Mouse (Mus musculus): ENCODE data around the gene Mfsd4a. TPM values are rescaled to one million over a fixed set of nuclear protein-coding genes. Genes with fewer than 3 reads are reported as not detected.

Gene Mfsd4a
- 17.5 and 18.5 TPM in 2 replicates for polyA plus RNA-seq (2015; fragmentation: Nextera tagmentation; extraction: Ambion mirVana)

DNA sequence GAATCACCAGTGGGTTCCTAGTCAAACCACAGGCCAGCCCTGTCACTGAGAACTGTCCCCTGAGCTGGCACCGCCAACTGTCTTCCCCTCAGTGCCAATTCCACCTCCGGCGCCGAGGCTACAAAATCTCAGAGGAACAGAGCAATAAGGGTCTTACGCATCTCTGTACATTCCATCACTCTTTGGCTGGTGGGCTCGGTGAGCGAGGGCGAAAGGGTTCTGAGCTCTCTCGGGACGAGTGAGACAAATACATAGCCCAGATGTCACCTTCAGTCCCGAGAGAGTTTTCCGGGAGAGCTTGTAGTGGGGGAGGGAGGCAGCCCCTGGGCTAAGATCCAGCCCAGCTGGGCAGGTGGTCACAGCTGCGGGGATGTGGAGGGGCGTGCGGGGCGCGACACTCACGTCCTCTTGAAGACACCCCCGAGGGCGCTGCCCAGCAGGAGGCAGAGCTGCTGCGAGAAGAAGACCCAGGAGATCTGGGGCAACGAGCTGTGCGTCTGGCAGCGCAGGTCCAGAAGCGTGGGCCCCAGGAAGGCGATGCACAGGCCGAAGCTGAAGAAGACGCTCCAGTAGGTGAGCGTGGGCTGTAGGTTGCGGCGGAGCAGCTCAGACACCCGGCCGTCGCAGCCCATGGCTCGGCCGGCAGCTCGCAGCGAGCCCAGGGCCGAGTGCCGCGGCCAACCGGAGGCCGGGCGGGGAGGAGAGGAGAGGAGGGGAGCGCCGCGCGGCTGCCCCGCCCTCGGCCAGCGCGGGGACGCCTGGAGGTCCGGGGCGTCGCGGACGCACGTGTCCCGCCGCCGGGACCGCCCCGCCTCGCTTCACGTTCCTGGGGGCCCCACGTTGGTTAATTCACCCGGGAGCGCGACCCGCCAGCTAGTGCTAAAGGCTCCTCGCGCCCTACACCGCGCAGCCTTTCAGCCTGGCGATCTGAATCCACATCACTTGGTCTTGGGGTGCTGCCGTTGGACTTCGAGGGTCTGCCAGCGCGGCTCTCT is at the start of gene Mfsd4a:
TSS of gene Mfsd4a (minus strand) at position 802 of the 995 bp plus-strand sequence.
- Histone ChIP-seq H3K27me3 (ENCODE audit: insufficient read depth, low read length) (peaks cover 36% of the 10 kb centered on the region), H3K36me3 (ENCODE audit: insufficient read depth, low read length) (no peaks in the 10 kb centered on the region), H3K9me3 (ENCODE audit: low read length) (no peaks in the 10 kb centered on the region), H3K4me3 (ENCODE audit: low read length) (peak within 1 kb of the TSS; percentile 52), H3K4me2 (replicated peaks; ENCODE audit: low read depth, low read length) (peak within 1 kb of the TSS; percentile 90), H3K27ac (ENCODE audit: low read length) (no peak within 1 kb of the TSS), H3K4me1 (ENCODE audit: insufficient read depth, low read length) (peaks cover 10% of the 10 kb centered on the region), H3K9ac (replicated peaks; ENCODE audit: low read length) (peak within 1 kb of the TSS; percentile 67)
- ATAC-seq (ENCODE audit: low FRiP score, low TSS enrichment) = peak; percentile 86; the same call in 1 of the 2 replicates
- 3% methylated on average over 57 of the region's 80 CpGs for WGBS

- no peak overlapping the region for H3K4me2 ChIP-seq (replicated peaks; ENCODE audit: low read depth, low read length)
- H3K4me3 ChIP-seq (ENCODE audit: low read length) = no peak overlapping the region
- no peaks in the 10 kb centered on the region for H3K27me3 ChIP-seq (ENCODE audit: insufficient read depth, low read length)
- WGBS = 39% methylated on average over 18 of the region's 18 CpGs
- no peaks in the 10 kb centered on the region for H3K36me3 ChIP-seq (ENCODE audit: insufficient read depth, low read length)
- no peak overlapping the region for H3K27ac ChIP-seq (ENCODE audit: low read length)
- H3K4me1 ChIP-seq (ENCODE audit: insufficient read depth, low read length) = no peaks in the 10 kb centered on the region
- ATAC-seq (ENCODE audit: low FRiP score, low TSS enrichment) = no peak
- no peaks in the 10 kb centered on the region for H3K9me3 ChIP-seq (ENCODE audit: low read length)
- no peak overlapping the region for H3K9ac ChIP-seq (replicated peaks; ENCODE audit: low read length)
Measured at GRCm38 (mm10) chr1:132116606-132117005, 48.7 kb upstream of the Mfsd4a start.

DNA sequence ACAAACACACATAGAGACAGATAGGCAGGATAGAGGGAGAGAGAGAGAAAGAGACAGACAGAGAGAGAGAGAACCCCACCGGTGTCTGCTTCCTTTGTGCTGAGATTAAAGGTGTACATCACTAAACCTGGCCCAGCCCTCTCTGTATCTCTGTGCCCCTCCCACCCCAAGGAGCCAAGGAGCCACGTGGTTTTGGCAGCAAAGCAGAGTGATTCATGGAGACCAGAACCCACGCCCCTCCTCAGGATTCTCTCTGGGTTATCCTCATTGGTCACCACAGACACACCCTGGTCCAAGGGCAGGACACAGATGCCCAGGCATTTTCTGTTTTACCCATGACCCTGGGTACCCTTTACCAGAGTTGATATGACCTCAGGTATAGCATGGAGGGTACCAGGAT is 45.2 kb upstream of the Mfsd4a start:
- Histone ChIP-seq H3K4me2 (replicated peaks; ENCODE audit: low read depth, low read length) (no peak overlapping the region), H3K36me3 (ENCODE audit: insufficient read depth, low read length) (no peaks in the 10 kb centered on the region), H3K27me3 (ENCODE audit: insufficient read depth, low read length) (no peaks in the 10 kb centered on the region), H3K4me3 (ENCODE audit: low read length) (no peak overlapping the region), H3K27ac (ENCODE audit: low read length) (no peak overlapping the region), H3K9ac (replicated peaks; ENCODE audit: low read length) (no peak overlapping the region), H3K9me3 (ENCODE audit: low read length) (no peaks in the 10 kb centered on the region), H3K4me1 (ENCODE audit: insufficient read depth, low read length) (no peaks in the 10 kb centered on the region)
- 46% methylated on average over 3 of the region's 3 CpGs for WGBS
- no peak for ATAC-seq (ENCODE audit: low FRiP score, low TSS enrichment)

- Histone ChIP-seq H3K36me3 (ENCODE audit: insufficient read depth, low read length) (no peaks in the 10 kb centered on the region), H3K27ac (ENCODE audit: low read length) (no peak overlapping the region), H3K4me1 (ENCODE audit: insufficient read depth, low read length) (no peaks in the 10 kb centered on the region), H3K9ac (replicated peaks; ENCODE audit: low read length) (no peak overlapping the region), H3K4me3 (ENCODE audit: low read length) (no peak overlapping the region), H3K4me2 (replicated peaks; ENCODE audit: low read depth, low read length) (no peak overlapping the region), H3K27me3 (ENCODE audit: insufficient read depth, low read length) (no peaks in the 10 kb centered on the region), H3K9me3 (ENCODE audit: low read length) (no peaks in the 10 kb centered on the region)
- 76% methylated on average over 8 of the region's 8 CpGs for WGBS
- ATAC-seq (ENCODE audit: low FRiP score, low TSS enrichment) = no peak
Measured at GRCm38 (mm10) chr1:132112426-132112825, 44.6 kb upstream of the Mfsd4a start.

GRCm38 (mm10) chr1:132111411-132111810 is 43.5 kb upstream of the Mfsd4a start:
- WGBS = 47% methylated on average over 1 of the region's 1 CpGs
- ATAC-seq (ENCODE audit: low FRiP score, low TSS enrichment) = no peak
- no peaks in the 10 kb centered on the region for H3K27me3 ChIP-seq (ENCODE audit: insufficient read depth, low read length)

DNA sequence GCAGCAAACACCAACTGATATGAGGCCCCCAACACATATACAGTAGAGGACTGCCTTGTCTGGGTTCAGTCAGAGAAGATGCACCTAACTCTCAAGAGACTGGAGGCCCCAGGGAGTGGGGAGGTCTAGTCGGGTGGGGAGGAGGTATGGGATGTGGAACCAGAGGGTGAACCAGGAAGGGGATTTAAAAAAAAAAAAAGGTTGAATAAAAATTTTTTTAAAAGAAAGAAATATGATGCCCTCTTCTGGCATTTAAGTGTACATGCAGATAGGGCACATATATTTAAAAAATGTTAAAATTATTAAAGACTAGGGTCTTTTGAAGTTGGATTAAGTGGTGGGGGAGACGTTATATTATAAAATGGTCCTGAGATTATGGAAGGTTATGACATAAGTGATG is 41.5 kb upstream of the Mfsd4a start:
- Histone ChIP-seq H3K27me3 (ENCODE audit: insufficient read depth, low read length) (no peaks in the 10 kb centered on the region), H3K4me2 (replicated peaks; ENCODE audit: low read depth, low read length) (no peak overlapping the region)
- WGBS = 51% methylated on average over 2 of the region's 2 CpGs

More at GRCm38 (mm10) chr1:132111411-132111810, 43.5 kb upstream of the Mfsd4a start:
- H3K4me3 ChIP-seq (ENCODE audit: low read length) = no peak overlapping the region
- H3K36me3 ChIP-seq (ENCODE audit: insufficient read depth, low read length) = no peaks in the 10 kb centered on the region
- no peaks in the 10 kb centered on the region for H3K9me3 ChIP-seq (ENCODE audit: low read length)
- no peak overlapping the region for H3K9ac ChIP-seq (replicated peaks; ENCODE audit: low read length)
- H3K4me1 ChIP-seq (ENCODE audit: insufficient read depth, low read length) = no peaks in the 10 kb centered on the region
- no peak overlapping the region for H3K4me2 ChIP-seq (replicated peaks; ENCODE audit: low read depth, low read length)
- H3K27ac ChIP-seq (ENCODE audit: low read length) = no peak overlapping the region

GRCm38 (mm10) chr1:132104353-132104752 is 36.5 kb upstream of the Mfsd4a start:
- Histone ChIP-seq H3K4me2 (replicated peaks; ENCODE audit: low read depth, low read length) (no peak overlapping the region), H3K9ac (replicated peaks; ENCODE audit: low read length) (no peak overlapping the region), H3K27ac (ENCODE audit: low read length) (no peak overlapping the region), H3K27me3 (ENCODE audit: insufficient read depth, low read length) (no peaks in the 10 kb centered on the region), H3K4me3 (ENCODE audit: low read length) (no peak overlapping the region), H3K9me3 (ENCODE audit: low read length) (no peaks in the 10 kb centered on the region), H3K36me3 (ENCODE audit: insufficient read depth, low read length) (no peaks in the 10 kb centered on the region), H3K4me1 (ENCODE audit: insufficient read depth, low read length) (no peaks in the 10 kb centered on the region)
- ATAC-seq (ENCODE audit: low FRiP score, low TSS enrichment) = no peak
- WGBS = 71% methylated on average over 14 of the region's 14 CpGs

More for the DNA sequence above, 41.5 kb upstream of the Mfsd4a start:
- H3K9ac ChIP-seq (replicated peaks; ENCODE audit: low read length) = no peak overlapping the region
- H3K4me3 ChIP-seq (ENCODE audit: low read length) = no peak overlapping the region
- no peak for ATAC-seq (ENCODE audit: low FRiP score, low TSS enrichment)
- H3K36me3 ChIP-seq (ENCODE audit: insufficient read depth, low read length) = no peaks in the 10 kb centered on the region
- no peaks in the 10 kb centered on the region for H3K4me1 ChIP-seq (ENCODE audit: insufficient read depth, low read length)
- no peaks in the 10 kb centered on the region for H3K9me3 ChIP-seq (ENCODE audit: low read length)
- H3K27ac ChIP-seq (ENCODE audit: low read length) = no peak overlapping the region

GRCm38 (mm10) chr1:132101953-132102697 is 34.3 kb upstream of the Mfsd4a start:
- Histone ChIP-seq H3K4me2 (replicated peaks; ENCODE audit: low read depth, low read length) (no peak overlapping the region), H3K4me3 (ENCODE audit: low read length) (no peak overlapping the region), H3K27ac (ENCODE audit: low read length) (no peak overlapping the region), H3K36me3 (ENCODE audit: insufficient read depth, low read length) (no peaks in the 10 kb centered on the region), H3K27me3 (ENCODE audit: insufficient read depth, low read length) (no peaks in the 10 kb centered on the region), H3K9me3 (ENCODE audit: low read length) (no peaks in the 10 kb centered on the region), H3K4me1 (ENCODE audit: insufficient read depth, low read length) (no peaks in the 10 kb centered on the region), H3K9ac (replicated peaks; ENCODE audit: low read length) (no peak overlapping the region)
- WGBS = 65% methylated on average over 6 of the region's 6 CpGs
- peak; percentile 31; the same call in 1 of the 2 replicates for ATAC-seq (ENCODE audit: low FRiP score, low TSS enrichment)

DNA sequence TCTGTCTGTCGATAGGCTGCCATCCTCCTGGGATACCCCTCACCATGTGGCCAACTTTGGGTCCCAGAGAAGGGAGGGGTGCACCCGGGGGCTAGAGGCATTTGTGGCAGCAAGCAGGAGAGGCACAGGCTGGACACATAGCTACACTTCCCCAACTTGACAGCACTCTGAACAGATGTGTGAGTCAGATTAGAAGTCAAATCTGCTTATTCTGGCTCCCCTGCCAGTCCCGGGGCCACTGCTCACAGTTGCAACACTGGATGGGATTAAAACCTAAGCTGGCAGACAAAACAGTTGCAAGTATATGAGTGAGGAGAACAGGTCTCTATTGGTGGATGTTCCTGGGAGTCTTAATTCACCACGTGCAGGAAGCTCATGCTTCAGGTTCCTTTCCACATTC is 31.9 kb upstream of the Mfsd4a start:
- no peak overlapping the region for H3K27ac ChIP-seq (ENCODE audit: low read length)
- H3K27me3 ChIP-seq (ENCODE audit: insufficient read depth, low read length) = no peaks in the 10 kb centered on the region
- H3K9ac ChIP-seq (replicated peaks; ENCODE audit: low read length) = no peak overlapping the region
- no peaks in the 10 kb centered on the region for H3K9me3 ChIP-seq (ENCODE audit: low read length)
- H3K4me3 ChIP-seq (ENCODE audit: low read length) = no peak overlapping the region
- no peak for ATAC-seq (ENCODE audit: low FRiP score, low TSS enrichment)
- no peaks in the 10 kb centered on the region for H3K4me1 ChIP-seq (ENCODE audit: insufficient read depth, low read length)
- no peak overlapping the region for H3K4me2 ChIP-seq (replicated peaks; ENCODE audit: low read depth, low read length)
- H3K36me3 ChIP-seq (ENCODE audit: insufficient read depth, low read length) = no peaks in the 10 kb centered on the region
- WGBS = 76% methylated on average over 4 of the region's 4 CpGs

Measured in kidney, embryonic 16.5 days (tissue).